Mouse (Mus musculus): ENCODE results near the gene Olfr12. TPM values are rescaled to one million over a fixed set of nuclear protein-coding genes. Genes with fewer than 3 reads are reported as not detected.

Gene Olfr12
- polyA plus RNA-seq, 1 experiment: not detected

DNA sequence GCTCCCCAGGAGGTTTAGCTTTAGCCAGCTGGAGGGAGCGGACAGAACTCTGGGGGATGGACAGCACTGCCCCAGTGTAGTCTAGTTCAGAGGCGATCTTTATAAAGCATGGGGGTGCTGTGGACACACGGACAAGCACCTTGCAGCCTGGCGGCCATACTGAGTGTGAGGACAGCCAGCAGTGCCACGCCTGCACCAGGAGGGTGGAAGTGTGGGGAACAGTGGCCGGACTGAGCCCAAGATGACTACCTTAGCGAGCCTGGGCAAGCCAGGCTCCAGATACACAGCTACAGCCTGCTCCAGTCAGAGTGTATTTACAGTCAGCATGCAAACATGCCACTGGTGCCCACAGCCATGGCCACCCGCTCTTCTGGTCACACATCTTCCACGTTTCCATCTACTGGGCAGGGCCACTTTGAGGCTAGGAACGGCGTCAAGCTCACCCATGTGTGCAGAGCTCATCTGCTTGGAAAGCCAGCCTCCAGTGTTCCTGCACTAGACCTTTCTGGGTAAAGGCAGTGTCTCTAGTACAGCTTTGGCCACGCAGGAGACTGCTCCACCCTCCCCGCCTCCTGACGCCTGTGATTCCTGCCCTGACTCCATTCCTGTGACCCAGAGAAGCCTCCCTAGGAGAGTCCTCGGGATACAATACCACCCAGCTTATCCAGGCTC is 20.0 kb downstream of the Olfr12 start:
- peak overlapping the region; percentile 14; the same call in 1 of the 2 replicates for H3K27ac ChIP-seq (ENCODE audit: insufficient read depth, low read length)
- H3K4me3 ChIP-seq (ENCODE audit: insufficient read depth, low read length): no peak overlapping the region
- TF ChIP-seq CTCF (IDR thresholded peaks at IDR 0.05; ENCODE audit: extremely low read depth, insufficient read depth, low read length) (no peak), POLR2A (IDR thresholded peaks at IDR 0.05; ENCODE audit: extremely low read depth, insufficient read depth, low read length) (no peak)
- peaks cover 10% of the 10 kb centered on the region for H3K4me1 ChIP-seq (ENCODE audit: control insufficient read depth, insufficient read depth, low read length)

DNA sequence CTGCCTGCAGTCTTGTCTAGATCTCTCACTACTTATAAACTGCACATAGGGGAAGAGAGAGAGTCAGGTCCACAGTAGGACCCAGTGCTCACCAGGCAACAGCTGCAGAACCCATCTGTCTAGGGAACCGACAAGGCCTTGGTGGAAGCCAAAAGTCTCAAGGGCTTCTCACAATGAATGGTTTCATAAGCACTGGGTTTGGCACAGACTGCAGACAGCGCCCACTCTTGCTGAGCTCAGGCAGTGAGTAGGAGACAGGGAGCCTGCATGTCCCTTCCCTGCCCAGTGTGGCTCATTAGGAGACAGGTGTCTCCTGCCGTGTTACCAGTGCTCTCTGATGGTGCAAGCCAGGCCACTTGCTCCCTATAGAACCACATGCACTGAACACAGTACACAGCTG is 20.6 kb downstream of the Olfr12 start:
- TF ChIP-seq POLR2A (IDR thresholded peaks at IDR 0.05; ENCODE audit: extremely low read depth, insufficient read depth, low read length): no peak
- TF ChIP-seq CTCF (IDR thresholded peaks at IDR 0.05; ENCODE audit: extremely low read depth, insufficient read depth, low read length): no peak
- peaks cover 10% of the 10 kb centered on the region for H3K4me1 ChIP-seq (ENCODE audit: control insufficient read depth, insufficient read depth, low read length)
- H3K4me3 ChIP-seq (ENCODE audit: insufficient read depth, low read length): no peak overlapping the region
- H3K27ac ChIP-seq (ENCODE audit: insufficient read depth, low read length): peak overlapping the region; percentile 14; the same call in 1 of the 2 replicates

DNA sequence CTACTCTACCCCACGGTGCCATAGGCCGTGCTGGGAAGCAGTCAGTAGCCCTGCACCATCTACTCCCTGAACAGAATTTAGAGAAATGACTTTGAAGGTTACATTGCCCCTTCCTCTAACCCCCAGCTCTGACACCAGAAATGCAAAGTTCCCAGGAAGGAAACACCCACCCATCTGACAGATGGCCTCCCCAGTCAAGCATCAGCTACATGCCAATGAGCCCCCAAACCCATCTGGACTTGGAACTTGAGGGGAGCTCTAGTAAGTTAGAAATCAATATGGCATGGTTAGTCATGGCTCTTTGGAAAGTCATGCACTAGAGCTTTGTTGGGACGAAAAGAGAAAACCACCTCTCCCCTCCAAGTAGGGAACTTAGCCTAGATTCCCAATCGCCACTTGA is 21.1 kb downstream of the Olfr12 start:
- Histone ChIP-seq H3K4me1 (ENCODE audit: control insufficient read depth, insufficient read depth, low read length) (peaks cover 10% of the 10 kb centered on the region), H3K4me3 (ENCODE audit: insufficient read depth, low read length) (no peak overlapping the region), H3K27ac (ENCODE audit: insufficient read depth, low read length) (no peak overlapping the region)
- TF ChIP-seq POLR2A (IDR thresholded peaks at IDR 0.05; ENCODE audit: extremely low read depth, insufficient read depth, low read length): no peak
- no peak for TF ChIP-seq CTCF (IDR thresholded peaks at IDR 0.05; ENCODE audit: extremely low read depth, insufficient read depth, low read length)

DNA sequence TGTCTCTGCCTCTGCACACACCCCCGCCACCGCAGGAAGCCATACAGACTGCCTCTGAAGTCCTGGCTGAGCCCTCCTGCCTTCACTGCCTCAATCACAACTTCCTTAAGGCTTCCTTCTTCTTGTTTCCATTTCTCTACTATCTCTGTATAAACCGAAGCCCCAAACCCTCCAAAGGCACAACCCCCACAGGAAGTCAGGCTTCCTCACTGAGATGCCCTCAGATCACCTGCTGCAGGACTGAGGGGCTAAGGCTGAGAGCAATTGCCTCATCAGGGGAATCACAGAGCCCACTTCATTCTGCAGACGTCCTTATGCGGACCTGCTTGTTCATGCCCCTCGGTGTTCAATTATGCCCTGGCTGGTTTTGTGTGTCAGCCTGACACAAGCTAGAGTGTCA is 22.8 kb downstream of the Olfr12 start:
- H3K27ac ChIP-seq (ENCODE audit: insufficient read depth, low read length): no peak overlapping the region
- no peak for TF ChIP-seq POLR2A (IDR thresholded peaks at IDR 0.05; ENCODE audit: extremely low read depth, insufficient read depth, low read length)
- peaks cover 8% of the 10 kb centered on the region for H3K4me1 ChIP-seq (ENCODE audit: control insufficient read depth, insufficient read depth, low read length)
- H3K4me3 ChIP-seq (ENCODE audit: insufficient read depth, low read length): peak overlapping the region; percentile 78; the same call in 1 of the 2 replicates

DNA sequence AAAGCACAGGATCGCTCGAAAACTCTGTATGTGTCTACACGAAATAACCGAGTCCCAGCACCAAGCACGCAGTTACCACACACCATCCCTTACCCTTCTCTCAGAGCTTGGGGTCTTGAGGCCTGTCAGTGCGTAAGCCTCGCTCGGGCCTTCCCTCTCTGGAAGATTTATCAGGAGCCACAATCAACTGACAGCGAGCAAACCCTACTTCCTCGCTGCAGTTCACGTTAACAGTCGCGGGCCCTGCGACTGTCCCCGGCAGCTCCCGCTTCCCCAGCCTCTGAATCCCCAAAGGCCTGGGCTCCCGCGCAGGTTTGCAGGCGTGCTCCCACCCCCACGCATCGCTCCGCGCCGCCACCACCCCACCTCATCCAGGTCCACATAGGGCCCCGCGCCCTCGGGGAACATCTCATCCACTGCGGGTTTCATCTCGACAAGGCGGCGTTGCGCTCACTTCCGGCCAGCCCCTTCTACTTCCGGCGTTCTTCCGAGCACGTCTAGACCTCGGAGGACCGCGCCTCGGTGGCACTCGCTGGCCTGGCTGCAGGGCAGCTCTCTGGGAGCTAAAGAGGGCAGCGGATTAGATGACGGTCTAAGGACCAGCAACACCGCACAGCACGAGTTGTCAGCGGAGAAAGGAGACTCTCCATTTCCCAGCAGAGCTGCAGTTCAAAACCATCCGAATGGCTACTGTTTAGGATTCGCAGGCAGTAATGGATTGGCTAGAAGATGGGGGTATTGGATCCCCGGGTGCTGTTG is 24.1 kb downstream of the Olfr12 start, which contains the start of gene Cops9:
Gene Cops9 (minus strand): TSS at position 472 of the 759 bp plus-strand sequence.
- peak within 1 kb of the TSS; percentile 2 for H3K27ac ChIP-seq (ENCODE audit: insufficient read depth, low read length)
- peaks cover 8% of the 10 kb centered on the region for H3K4me1 ChIP-seq (ENCODE audit: control insufficient read depth, insufficient read depth, low read length)
- TF ChIP-seq CTCF (IDR thresholded peaks at IDR 0.05; ENCODE audit: extremely low read depth, insufficient read depth, low read length) (no peak), POLR2A (IDR thresholded peaks at IDR 0.05; ENCODE audit: extremely low read depth, insufficient read depth, low read length) (peak; percentile 83)
- peak within 1 kb of the TSS; percentile 78 for H3K4me3 ChIP-seq (ENCODE audit: insufficient read depth, low read length)

DNA sequence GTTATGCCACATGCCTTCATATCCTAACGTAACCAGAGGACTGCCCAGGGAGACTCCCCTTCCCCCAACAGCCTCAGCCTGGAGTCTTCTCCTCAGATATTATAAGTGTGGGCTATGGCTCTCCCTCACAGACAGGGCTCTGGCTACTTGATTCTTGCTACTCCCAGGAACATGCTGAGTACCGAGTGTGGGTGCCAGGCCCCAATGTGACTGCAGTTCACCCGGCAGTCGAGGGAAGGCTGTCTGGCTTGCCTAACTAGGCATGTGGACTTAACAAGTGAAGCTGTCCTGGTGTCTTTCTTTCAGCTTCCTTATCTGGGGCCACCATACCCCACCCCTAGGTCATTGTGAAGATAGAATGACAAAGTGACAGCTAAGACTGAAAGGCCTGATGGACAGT is 26.1 kb downstream of the Olfr12 start:
- Histone ChIP-seq H3K27ac (ENCODE audit: insufficient read depth, low read length) (no peak overlapping the region), H3K4me3 (ENCODE audit: insufficient read depth, low read length) (no peak overlapping the region), H3K4me1 (ENCODE audit: control insufficient read depth, insufficient read depth, low read length) (peaks cover 2% of the 10 kb centered on the region; the same call in 1 of the 2 replicates)
- no peak for TF ChIP-seq CTCF (IDR thresholded peaks at IDR 0.05; ENCODE audit: extremely low read depth, insufficient read depth, low read length)
- no peak for TF ChIP-seq POLR2A (IDR thresholded peaks at IDR 0.05; ENCODE audit: extremely low read depth, insufficient read depth, low read length)

DNA sequence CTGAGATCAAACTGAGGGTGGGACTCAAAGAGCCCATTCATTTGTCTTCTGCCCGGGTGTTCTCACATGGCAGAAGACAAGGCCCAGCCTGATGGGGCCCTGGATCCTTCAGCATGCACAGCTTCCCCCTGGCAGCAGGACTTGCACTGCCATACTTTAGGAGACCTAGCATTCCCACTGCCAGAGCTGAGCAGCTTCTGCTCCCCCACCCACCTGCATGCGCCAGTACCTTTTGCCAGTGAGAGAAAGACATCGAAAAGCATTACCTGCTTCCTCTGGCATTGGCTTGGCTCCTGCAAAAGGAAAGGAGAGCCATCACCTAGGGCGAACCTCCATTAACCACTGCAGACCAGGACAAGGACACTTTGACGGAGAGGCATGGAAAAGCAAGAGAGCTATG is 27.3 kb downstream of the Olfr12 start:
- Histone ChIP-seq H3K4me1 (ENCODE audit: control insufficient read depth, insufficient read depth, low read length) (peaks cover 2% of the 10 kb centered on the region; the same call in 1 of the 2 replicates), H3K27ac (ENCODE audit: insufficient read depth, low read length) (no peak overlapping the region), H3K4me3 (ENCODE audit: insufficient read depth, low read length) (no peak overlapping the region)
- no peak for TF ChIP-seq POLR2A (IDR thresholded peaks at IDR 0.05; ENCODE audit: extremely low read depth, insufficient read depth, low read length)
- no peak for TF ChIP-seq CTCF (IDR thresholded peaks at IDR 0.05; ENCODE audit: extremely low read depth, insufficient read depth, low read length)

DNA sequence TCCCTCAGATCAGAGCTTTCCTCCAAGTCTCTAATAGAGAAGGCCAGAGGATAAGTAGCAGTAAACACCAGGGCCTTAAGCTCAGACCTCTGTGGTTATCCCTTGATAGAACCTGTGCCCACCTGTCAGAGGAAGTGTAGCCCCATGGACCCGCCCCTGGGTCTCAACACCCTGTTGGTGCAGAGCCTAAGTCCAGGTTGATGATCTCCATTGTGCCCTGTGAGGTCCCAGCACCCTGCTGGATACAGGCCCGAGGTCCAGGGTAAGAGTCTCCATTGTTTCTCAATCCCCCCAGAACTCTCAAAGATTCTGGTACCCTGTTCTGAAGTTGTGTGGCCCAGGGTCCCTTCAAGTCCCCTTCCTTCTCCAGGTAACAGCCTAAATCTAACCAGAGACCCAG is 28.5 kb downstream of the Olfr12 start:
- no peaks in the 10 kb centered on the region for H3K4me1 ChIP-seq (ENCODE audit: control insufficient read depth, insufficient read depth, low read length)
- no peak overlapping the region for H3K27ac ChIP-seq (ENCODE audit: insufficient read depth, low read length)
- TF ChIP-seq CTCF (IDR thresholded peaks at IDR 0.05; ENCODE audit: extremely low read depth, insufficient read depth, low read length) (no peak), POLR2A (IDR thresholded peaks at IDR 0.05; ENCODE audit: extremely low read depth, insufficient read depth, low read length) (no peak)
- H3K4me3 ChIP-seq (ENCODE audit: insufficient read depth, low read length): no peak overlapping the region

DNA sequence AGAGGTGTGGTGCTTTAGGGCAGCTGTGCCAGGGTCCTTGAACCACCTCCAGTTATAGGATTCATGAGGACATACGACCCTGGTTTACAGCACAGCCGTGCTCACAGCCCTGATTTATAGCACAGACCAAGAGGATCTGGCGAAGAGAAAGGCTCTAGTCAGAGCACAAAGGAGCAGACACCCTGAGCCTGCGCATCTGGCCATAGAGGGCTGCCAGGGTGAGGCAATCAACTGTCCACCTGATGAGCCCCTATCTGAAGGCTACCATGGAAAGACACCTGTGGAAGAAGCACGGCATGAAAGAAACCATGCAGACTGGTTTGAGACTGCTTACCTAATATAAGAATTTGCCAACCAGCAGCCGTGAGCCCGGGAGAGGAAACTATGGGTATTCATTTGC is 29.0 kb downstream of the Olfr12 start:
- no peak for TF ChIP-seq POLR2A (IDR thresholded peaks at IDR 0.05; ENCODE audit: extremely low read depth, insufficient read depth, low read length)
- TF ChIP-seq CTCF (IDR thresholded peaks at IDR 0.05; ENCODE audit: extremely low read depth, insufficient read depth, low read length): no peak
- Histone ChIP-seq H3K4me3 (ENCODE audit: insufficient read depth, low read length) (no peak overlapping the region), H3K4me1 (ENCODE audit: control insufficient read depth, insufficient read depth, low read length) (no peaks in the 10 kb centered on the region), H3K27ac (ENCODE audit: insufficient read depth, low read length) (no peak overlapping the region)

DNA sequence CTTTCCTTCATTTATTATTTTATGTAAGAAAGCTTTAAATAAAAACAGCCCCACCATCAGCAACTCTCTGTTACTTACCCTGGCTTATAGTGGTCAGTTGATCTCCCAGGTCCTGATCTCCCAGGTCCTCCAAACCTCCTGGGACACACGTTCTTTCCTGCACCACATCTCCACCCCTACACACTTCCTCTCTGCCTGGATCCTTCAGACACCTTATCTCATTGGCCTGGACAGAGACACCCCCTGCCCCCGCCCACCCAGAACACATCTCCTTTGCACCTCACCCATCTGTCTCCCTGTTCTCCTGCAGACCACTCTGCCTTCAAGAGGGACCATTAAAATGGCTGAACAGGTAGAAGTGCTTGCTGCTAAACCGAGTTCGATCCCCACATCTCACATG is 29.4 kb downstream of the Olfr12 start:
- 0 out of 2 replicates have a peak, but pooled peaks cover under 1% of the 10 kb centered on the region for H3K4me1 ChIP-seq (ENCODE audit: control insufficient read depth, insufficient read depth, low read length)
- TF ChIP-seq CTCF (IDR thresholded peaks at IDR 0.05; ENCODE audit: extremely low read depth, insufficient read depth, low read length) (no peak), POLR2A (IDR thresholded peaks at IDR 0.05; ENCODE audit: extremely low read depth, insufficient read depth, low read length) (no peak)
- no peak overlapping the region for H3K27ac ChIP-seq (ENCODE audit: insufficient read depth, low read length)
- no peak overlapping the region for H3K4me3 ChIP-seq (ENCODE audit: insufficient read depth, low read length)

Measured in cortical plate, adult 2 months (tissue).